Mouse (Mus musculus) cerebellum, adult 2 months (tissue): ENCODE results near the gene Ier5.

Experiments
- CTCF ChIP-seq: fragments of 200-500 bp; IDR thresholded peaks from 2 replicates; pipeline ENCODE4 v1.5.1; 2011; ENCODE audit warnings: low read depth, mild to moderate bottlenecking, control low read depth, low read length, moderate library complexity, borderline replicate concordance; ENCODE audit not compliant: insufficient read depth
- POLR2A ChIP-seq: fragments of 200-500 bp; IDR thresholded peaks from 2 replicates; pipeline ENCODE4 v1.6.1; 2011; ENCODE audit warnings: low read length, control low read depth, borderline replicate concordance; ENCODE audit not compliant: insufficient read depth

DNA sequence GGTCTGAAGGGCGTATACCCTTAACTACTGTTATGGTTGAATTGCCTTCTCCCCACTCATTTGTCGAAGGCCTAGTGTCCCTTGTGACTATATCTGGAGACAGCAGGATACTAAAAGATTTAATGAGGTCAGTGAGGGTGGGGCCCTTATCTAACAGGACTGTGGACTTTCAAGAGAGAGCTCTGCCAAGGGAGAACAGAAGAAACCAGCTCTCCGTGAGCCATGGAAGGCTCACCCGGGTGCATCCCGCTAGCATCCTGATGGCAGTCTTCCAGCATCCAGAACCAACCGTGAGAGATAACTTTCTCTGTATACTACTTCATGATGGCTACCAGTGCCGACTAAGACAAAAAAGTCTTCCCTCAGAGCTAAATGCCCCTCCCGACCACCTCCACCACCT lies 14.6 kb downstream of the Ier5 start:
- TF ChIP-seq CTCF (no peak), POLR2A (no peak)
